Mouse (Mus musculus) adrenal gland, postnatal 14 days (tissue): ENCODE measurements around the gene Lrrc9. TPM values are rescaled to one million over a fixed set of nuclear protein-coding genes. Genes with fewer than 3 reads are reported as not detected.
A peak's percentile ranks its signal among the peaks of the same experiment; 100 is the strongest.

Experiments used
- DNase-seq: peaks from one replicate; pipeline ENCODE4 v3.0.0; 2021; ENCODE audit warnings: mixed read lengths
- long read RNA-seq, 2 experiments: library from polyadenylated mRNA; stranded (forward); transcript quantifications; one replicate each; pipeline ENCODE4 v2.0.0; 2021
- total RNA-seq: library from RNA; stranded (reverse); gene quantifications from 2 replicates; pipeline ENCODE4 v1.2.3, GENCODE M21; 2021

Lrrc9 gene
- 2.9 and 4.4 TPM in 2 replicates for total RNA-seq
- long read RNA-seq, experiment 1, partial matches to known transcripts, result 1 of 3 reads
- long read RNA-seq, experiment 1, other reads (novel, unspliced or antisense), result 2 of 3 reads
- long read RNA-seq, experiment 2, partial matches to known transcripts, result 3 of 5 reads
- long read RNA-seq, experiment 2, other reads (novel, unspliced or antisense), result 2 of 5 reads

DNA sequence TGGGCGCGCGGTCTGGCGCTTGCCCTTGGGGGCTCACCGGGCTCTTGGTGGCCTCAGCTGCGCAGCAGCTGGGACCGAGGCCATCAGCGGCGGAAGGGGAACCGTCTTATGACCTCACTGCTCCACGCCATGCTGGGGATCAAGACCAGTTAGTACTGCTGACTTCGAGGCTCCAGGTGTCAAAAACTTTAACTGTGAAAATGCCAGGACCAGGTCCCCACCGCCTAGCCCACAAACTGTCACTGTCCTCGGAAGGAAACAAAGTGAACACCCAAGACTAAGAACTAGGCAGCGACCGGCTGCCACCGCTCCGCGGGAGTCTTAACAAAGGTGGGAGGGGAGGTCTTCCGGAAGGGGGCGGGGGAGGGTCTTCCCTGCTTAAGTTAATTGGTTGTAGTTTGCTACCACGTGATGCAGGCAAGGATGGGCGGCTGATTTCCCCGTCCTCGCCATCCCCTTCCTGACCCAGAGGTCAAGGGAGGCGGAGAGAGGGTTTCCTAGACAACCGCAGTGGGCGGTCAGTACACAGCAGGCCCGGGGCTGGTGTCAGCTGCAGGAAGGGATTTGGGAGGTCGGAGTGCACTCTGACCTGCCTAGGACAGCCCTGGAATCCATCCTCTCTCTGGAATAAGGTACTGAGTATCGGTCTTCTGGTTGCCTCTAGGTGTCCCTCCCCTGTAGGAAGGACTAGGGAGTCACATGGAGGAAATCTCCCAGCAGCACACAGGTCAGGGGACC lies at the start of gene Lrrc9:
Lrrc9 (plus strand) TSS at position 28 of the 738 bp plus-strand sequence.
- DNase-seq, result peak; percentile 69

GRCm38 (mm10) chr12:72393046-72393805 lies 48.4 kb upstream of the Lrrc9 start:
- no peak for DNase-seq

DNA sequence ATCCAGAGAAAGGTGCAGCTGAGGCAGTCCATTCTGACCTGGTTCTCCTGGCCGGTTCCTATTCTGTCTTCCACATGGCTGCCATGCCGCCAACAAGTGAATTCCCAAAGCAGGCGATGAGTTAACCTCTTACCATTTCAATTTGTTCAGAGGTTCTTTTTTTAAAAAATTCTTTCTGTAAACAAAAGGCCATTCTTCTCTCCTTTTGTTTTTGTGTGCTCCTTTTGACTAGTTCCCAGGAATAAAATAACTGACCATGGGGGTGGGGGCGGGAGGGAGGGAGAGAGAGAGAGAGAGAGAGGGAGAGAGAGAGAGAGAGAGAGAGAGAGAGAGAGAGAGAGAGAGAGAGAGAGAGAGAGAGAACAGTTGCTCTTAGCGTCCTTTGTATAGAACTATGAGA lies 36.6 kb upstream of the Lrrc9 start:
- DNase-seq, result no peak

DNA sequence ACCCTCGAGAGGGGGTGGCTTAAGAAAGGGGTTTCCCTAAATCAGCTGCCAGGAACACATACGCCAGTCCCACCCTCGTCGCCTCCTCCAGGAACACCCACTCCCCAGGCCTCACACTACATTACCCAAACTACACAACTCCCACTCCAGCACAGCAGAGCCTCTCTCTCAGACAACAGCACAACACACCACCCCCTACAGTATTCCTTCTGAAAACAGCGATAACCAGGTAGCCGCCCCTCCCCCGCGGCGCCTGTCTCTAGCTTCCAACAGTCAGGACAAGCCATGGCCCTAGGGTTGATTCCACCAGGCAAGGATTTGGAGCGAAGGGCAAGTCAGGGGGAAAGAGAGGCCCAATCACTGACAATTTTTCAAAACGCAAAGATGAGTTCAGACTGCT lies 34.5 kb upstream of the Lrrc9 start:
- DNase-seq, result no peak

GRCm38 (mm10) chr12:72407721-72408110 lies 34.0 kb upstream of the Lrrc9 start:
- DNase-seq, result no peak

DNA sequence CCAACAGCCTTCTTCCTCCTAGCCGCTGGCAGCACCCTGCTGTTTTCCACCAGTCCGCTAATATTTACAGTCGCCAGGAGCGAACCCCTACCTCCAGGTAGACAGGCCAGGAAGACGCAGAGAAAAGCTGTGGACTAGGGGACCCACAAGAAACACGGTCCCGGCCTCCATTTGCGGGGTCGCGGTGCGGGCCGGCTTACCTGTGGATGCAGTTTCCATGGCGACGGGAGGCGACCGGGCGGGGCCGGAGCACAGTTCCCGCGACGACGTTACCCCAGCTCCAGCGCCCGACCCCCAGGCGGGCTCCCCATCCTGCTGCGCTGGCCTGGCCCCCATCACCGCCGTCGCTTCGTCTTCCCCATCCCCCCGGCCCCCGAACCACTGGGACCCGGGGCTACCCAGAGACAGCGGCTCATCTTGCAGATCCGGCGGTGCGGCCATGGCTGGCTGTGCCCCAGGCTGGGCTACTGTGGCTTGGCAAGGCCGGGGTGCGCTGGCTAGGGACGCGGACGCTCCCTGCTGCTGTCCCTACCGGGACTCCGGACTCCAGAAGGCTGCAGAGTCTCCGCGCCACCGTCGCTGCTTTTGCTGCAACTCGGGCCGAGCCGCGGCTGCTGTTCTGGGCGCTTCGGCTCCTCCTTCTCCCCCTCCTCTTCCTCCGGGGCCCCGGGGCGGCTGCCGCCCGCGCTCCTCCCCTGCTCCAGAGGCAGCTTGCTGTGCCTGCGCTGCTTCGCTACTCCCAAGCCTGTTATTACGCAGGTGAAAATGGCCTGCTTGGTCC lies 33.4 kb upstream of the Lrrc9 start:
- DNase-seq, result peak; percentile 75

- no peak for DNase-seq
Measured at GRCm38 (mm10) chr12:72408954-72409353, 32.7 kb upstream of the Lrrc9 start, which contains the start of gene Rtn1. Gene Rtn1, minus strand, starts transcription at chr12:72409054.

GRCm38 (mm10) chr12:72417762-72418161 lies 23.9 kb upstream of the Lrrc9 start:
- DNase-seq, result peak; percentile 48

- peak; percentile 33 for DNase-seq
Measured at GRCm38 (mm10) chr12:72422681-72423080, 19.0 kb upstream of the Lrrc9 start.

GRCm38 (mm10) chr12:72427722-72428126 lies 13.9 kb upstream of the Lrrc9 start:
- peak; percentile 69 for DNase-seq

DNA sequence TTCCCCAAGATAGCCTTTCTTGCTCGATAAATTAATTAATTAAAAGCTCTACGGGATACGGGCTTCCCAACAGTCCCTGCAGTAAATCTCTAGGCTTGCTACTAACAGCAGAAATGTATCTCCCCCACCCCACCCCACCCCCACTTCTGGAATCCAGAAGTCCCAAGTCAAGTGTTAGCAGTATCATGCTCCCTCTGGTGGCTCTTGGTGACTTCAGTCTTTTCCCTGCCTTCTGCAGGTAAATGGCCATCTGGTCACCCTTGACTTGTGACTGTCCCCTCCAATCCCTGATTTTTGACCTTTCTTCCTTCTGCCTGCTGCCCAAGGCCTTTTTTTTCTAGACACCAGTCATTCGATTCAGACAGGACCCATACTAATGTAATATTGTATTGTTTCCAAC lies 9.5 kb upstream of the Lrrc9 start:
- DNase-seq, result peak; percentile 9

GRCm38 (mm10) chr12:72433241-72433865 lies 8.3 kb upstream of the Lrrc9 start:
- no peak for DNase-seq

GRCm38 (mm10) chr12:72437676-72438341 lies 3.9 kb upstream of the Lrrc9 start:
- no peak for DNase-seq

DNA sequence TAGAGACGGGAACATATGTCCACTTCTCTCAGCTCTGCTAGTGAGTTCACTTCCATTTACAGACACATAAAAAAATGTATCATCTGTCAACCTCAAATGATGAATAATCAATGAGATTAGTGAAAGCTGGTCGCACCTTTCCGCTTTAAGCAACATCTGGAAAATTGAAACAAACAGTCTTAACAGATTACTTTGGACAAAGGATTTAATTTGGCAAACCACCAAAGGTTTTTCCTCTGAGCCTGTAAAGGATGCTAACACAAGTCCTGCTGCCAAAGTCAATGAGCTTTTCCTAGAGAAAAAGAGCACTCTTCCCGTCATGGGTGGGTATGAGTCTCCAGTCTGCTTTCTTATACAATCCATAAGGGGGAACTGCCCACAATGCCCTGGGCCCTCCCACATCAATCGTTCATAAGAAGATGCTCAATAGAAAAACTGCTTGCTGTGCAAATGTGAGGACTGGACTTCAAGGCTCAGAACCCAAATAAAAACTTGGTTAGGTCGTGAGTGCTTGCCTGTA lies 2.6 kb upstream of the Lrrc9 start:
- DNase-seq, result no peak

DNA sequence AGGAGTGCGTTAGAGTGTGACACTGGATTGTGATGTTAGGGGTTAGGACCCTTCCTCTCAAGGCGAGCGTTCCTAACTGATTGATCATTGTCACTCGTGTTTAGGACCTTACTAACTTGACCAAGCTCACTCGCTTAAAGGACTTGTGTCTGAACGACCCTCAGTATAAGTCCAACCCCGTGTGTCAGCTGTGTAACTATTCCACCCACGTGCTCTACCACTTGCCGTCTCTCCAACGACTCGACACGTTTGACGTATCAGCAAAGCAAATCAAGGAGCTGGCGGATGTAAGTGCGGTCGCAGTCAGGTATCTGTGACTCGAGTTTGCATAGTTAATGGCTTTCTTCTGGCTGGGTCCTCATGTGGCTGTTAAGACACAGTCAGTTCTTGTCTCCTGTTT lies 12.3 kb downstream of the Lrrc9 start:
- DNase-seq, result no peak

DNA sequence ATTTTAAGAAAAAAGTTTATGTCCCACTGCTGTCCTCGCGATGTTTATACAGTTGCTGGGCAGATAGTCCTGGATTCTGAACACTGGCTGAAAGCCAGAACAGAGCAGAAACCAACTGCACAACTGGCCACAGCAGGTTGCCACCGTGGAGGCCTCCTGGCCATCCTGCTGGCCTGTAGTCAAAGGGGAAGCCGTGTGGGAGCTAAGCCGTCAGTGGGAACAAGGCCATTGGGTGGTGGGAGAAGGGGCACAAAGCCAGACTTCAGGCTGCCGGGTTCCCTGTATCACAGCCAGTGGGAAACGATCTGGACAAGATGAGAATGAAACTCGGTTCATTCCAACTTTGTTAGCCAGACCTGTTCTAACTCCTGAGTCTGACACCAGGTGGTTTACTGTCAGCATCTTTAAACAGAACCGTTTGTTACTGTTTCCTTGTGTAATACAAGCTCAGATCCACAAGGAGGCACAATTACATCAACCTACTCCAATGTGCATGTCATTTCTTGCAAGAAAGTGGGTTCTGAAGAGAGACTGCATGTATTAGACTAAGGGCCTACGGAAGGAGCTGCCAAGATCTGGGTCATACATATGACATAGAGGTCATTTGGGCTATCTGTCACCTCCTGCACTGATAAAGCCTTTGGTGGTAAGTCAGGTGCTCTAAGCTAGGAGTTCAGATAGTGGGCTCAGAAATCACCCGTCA lies 19.7 kb downstream of the Lrrc9 start:
- DNase-seq, result peak; percentile 39

DNA sequence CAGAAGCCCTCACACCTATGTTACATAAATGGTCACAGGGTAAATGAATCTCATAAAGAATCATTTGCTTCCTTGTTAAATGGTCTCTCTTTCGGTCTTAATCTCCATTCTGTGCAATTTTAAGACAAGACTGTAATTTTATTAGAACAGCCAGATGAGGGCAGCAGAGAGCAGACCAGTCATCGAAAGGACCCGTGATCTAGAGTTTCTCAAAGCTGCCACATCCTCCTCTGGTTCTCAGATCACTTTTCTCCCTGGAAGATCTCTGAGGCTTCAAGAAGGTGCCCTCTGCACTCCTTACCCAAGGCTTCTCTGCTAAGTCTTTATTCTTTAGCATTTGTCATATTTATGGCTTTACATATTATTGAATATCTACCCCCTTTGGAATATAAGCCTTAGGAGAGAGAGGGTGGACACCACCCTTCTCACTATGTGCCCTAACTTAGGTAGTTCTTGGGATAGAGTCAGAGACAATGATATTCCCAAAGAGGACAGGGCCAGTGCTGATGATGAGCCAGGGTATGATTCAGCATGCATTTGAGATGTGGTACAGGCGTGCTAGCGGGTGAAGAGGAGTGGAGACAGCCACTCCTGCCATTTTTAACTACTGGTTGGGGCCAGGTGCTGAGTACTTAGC lies 20.3 kb downstream of the Lrrc9 start:
- peak; percentile 79 for DNase-seq

- DNase-seq, result peak; percentile 47
Measured at GRCm38 (mm10) chr12:72465826-72466501, 24.3 kb downstream of the Lrrc9 start.

GRCm38 (mm10) chr12:72467269-72467668 lies 25.6 kb downstream of the Lrrc9 start:
- DNase-seq, result no peak
